Mouse (Mus musculus): Measurements from ENCODE around the gene Fgd2. TPM values are rescaled to one million over a fixed set of nuclear protein-coding genes. Genes with fewer than 3 reads are reported as not detected.

Gene Fgd2
- polyA plus RNA-seq, 1 experiment from 2014 or later: 8.9 TPM

- Histone ChIP-seq H3K9me3 (ENCODE audit: low read length) (no peaks in the 10 kb centered on the region), H3K4me2 (ENCODE audit: low read depth, low read length) (no peak overlapping the region), H3K27me3 (ENCODE audit: insufficient read depth, low read length) (0 out of 2 replicates have a peak, but pooled peaks cover 8% of the 10 kb centered on the region), H3K36me3 (replicated peaks; ENCODE audit: insufficient read depth, low read length) (no peaks in the 10 kb centered on the region), H3K4me1 (ENCODE audit: insufficient read depth) (peaks cover 21% of the 10 kb centered on the region), H3K4me3 (ENCODE audit: low read depth, low read length) (no peak overlapping the region), H3K27ac (ENCODE audit: low read depth) (no peak overlapping the region), H3K9ac (replicated peaks) (no peak overlapping the region)
- DNase-seq: no peak
- TF ChIP-seq EP300 (IDR thresholded peaks at IDR 0.05; ENCODE audit: low read depth): no peak
- no peak for TF ChIP-seq CTCF (IDR thresholded peaks at IDR 0.05; ENCODE audit: low read depth)
- no peak for ATAC-seq
- 64% methylated on average over 8 of the region's 8 CpGs for WGBS (ENCODE audit: insufficient replicate concordance)
Observed at GRCm38 (mm10) chr17:29411821-29412425, 51.2 kb downstream of the Fgd2 start.

DNA sequence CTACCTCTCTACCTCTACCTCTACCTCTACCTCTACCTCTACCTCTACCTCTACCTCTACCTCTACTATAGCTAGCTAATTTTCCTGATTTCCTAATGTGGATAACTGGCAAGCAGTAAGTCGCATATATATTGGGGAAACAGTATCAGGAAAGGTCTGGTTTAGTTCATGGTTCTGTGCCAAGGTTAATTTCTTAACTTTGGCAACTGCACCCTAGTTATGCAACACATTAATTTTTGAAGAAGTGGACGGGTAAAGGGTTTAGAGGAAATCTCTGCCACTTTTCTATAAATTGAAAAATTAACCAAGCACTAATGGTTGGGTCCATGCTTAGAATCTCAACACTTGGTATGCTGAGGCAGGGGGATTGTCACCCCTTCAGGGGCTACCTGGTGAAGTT is 53.9 kb downstream of the Fgd2 start:
- TF ChIP-seq EP300 (IDR thresholded peaks at IDR 0.05; ENCODE audit: low read depth) (no peak), CTCF (IDR thresholded peaks at IDR 0.05; ENCODE audit: low read depth) (no peak)
- no peaks in the 10 kb centered on the region for H3K36me3 ChIP-seq (replicated peaks; ENCODE audit: insufficient read depth, low read length)
- peaks cover 25% of the 10 kb centered on the region for H3K4me1 ChIP-seq (ENCODE audit: insufficient read depth)
- no peak for DNase-seq
- H3K27me3 ChIP-seq (ENCODE audit: insufficient read depth, low read length): 0 out of 2 replicates have a peak, but pooled peaks cover 8% of the 10 kb centered on the region
- H3K9ac ChIP-seq (replicated peaks): no peak overlapping the region
- ATAC-seq: no peak
- WGBS (ENCODE audit: insufficient replicate concordance): 55% methylated on average over 2 of the region's 2 CpGs
- no peak overlapping the region for H3K4me2 ChIP-seq (ENCODE audit: low read depth, low read length)
- no peak overlapping the region for H3K27ac ChIP-seq (ENCODE audit: low read depth)
- no peaks in the 10 kb centered on the region for H3K9me3 ChIP-seq (ENCODE audit: low read length)
- no peak overlapping the region for H3K4me3 ChIP-seq (ENCODE audit: low read depth, low read length)

GRCm38 (mm10) chr17:29415761-29416662 is 55.3 kb downstream of the Fgd2 start:
- ATAC-seq: peak; percentile 33; the same call in 1 of the 2 replicates
- Histone ChIP-seq H3K27me3 (ENCODE audit: insufficient read depth, low read length) (0 out of 2 replicates have a peak, but pooled peaks cover 8% of the 10 kb centered on the region), H3K4me2 (ENCODE audit: low read depth, low read length) (peak overlapping the region; percentile 32; the same call in 1 of the 2 replicates), H3K36me3 (replicated peaks; ENCODE audit: insufficient read depth, low read length) (no peaks in the 10 kb centered on the region), H3K9ac (replicated peaks) (0 out of 2 replicates have a peak overlapping the region, but pooled peaks have one; percentile 21), H3K9me3 (ENCODE audit: low read length) (no peaks in the 10 kb centered on the region), H3K4me1 (ENCODE audit: insufficient read depth) (peaks cover 32% of the 10 kb centered on the region), H3K27ac (ENCODE audit: low read depth) (no peak overlapping the region), H3K4me3 (ENCODE audit: low read depth, low read length) (no peak overlapping the region)
- no peak for TF ChIP-seq CTCF (IDR thresholded peaks at IDR 0.05; ENCODE audit: low read depth)
- WGBS (ENCODE audit: insufficient replicate concordance): 27% methylated on average over 31 of the region's 31 CpGs
- peak; percentile 39 for DNase-seq

- Histone ChIP-seq H3K36me3 (replicated peaks; ENCODE audit: insufficient read depth, low read length) (no peaks in the 10 kb centered on the region), H3K4me1 (ENCODE audit: insufficient read depth) (peaks cover 32% of the 10 kb centered on the region), H3K4me2 (ENCODE audit: low read depth, low read length) (no peak overlapping the region), H3K27me3 (ENCODE audit: insufficient read depth, low read length) (0 out of 2 replicates have a peak, but pooled peaks cover 8% of the 10 kb centered on the region), H3K4me3 (ENCODE audit: low read depth, low read length) (no peak overlapping the region), H3K27ac (ENCODE audit: low read depth) (no peak overlapping the region), H3K9me3 (ENCODE audit: low read length) (no peaks in the 10 kb centered on the region), H3K9ac (replicated peaks) (no peak overlapping the region)
- DNase-seq (no peak), ATAC-seq (no peak)
- 73% methylated on average over 5 of the region's 5 CpGs for WGBS (ENCODE audit: insufficient replicate concordance)
- TF ChIP-seq EP300 (IDR thresholded peaks at IDR 0.05; ENCODE audit: low read depth) (no peak), CTCF (IDR thresholded peaks at IDR 0.05; ENCODE audit: low read depth) (no peak)
Observed at GRCm38 (mm10) chr17:29416757-29417156, 56.0 kb downstream of the Fgd2 start.

DNA sequence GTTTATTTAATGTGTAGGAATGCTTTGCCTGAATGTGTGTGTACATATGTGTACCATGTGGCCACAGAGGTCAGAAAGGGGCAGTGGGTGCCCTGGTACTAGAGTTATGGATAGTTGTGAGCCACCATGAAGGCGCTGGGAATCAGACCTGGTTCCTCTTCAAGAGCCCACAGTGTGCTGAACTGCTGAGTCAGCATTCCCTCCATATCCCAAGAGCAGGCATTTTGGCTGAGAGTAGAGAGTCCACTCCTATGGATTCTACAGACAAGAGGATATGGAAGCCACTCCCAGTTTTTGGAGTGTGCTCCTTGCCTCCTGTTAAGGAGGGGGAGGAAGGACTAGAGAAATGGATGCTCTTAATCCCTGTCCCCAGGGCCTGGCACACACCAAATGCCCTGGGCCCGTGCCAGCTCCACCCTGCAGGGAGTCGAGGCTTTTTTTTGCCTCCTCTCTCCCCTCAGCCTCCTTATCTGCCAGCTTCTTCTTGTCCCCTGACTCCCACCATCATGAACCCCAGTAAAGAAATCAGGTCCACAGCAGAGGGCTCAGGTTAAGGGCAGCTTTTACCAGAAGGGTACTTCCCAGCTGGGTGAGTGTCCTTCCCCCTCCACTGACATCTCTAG is 58.2 kb downstream of the Fgd2 start:
- H3K4me2 ChIP-seq (ENCODE audit: low read depth, low read length): no peak overlapping the region
- DNase-seq (peak; percentile 33), ATAC-seq (no peak)
- H3K36me3 ChIP-seq (replicated peaks; ENCODE audit: insufficient read depth, low read length): no peaks in the 10 kb centered on the region
- H3K27me3 ChIP-seq (ENCODE audit: insufficient read depth, low read length): 0 out of 2 replicates have a peak, but pooled peaks cover 8% of the 10 kb centered on the region
- 67% methylated on average over 3 of the region's 3 CpGs for WGBS (ENCODE audit: insufficient replicate concordance)
- H3K27ac ChIP-seq (ENCODE audit: low read depth): no peak overlapping the region
- TF ChIP-seq CTCF (IDR thresholded peaks at IDR 0.05; ENCODE audit: low read depth): no peak
- TF ChIP-seq EP300 (IDR thresholded peaks at IDR 0.05; ENCODE audit: low read depth): no peak
- H3K9me3 ChIP-seq (ENCODE audit: low read length): no peaks in the 10 kb centered on the region
- H3K9ac ChIP-seq (replicated peaks): no peak overlapping the region
- no peak overlapping the region for H3K4me3 ChIP-seq (ENCODE audit: low read depth, low read length)
- H3K4me1 ChIP-seq (ENCODE audit: insufficient read depth): peaks cover 40% of the 10 kb centered on the region

All from liver, postnatal 0 days (tissue).